Mouse (Mus musculus) MN1 (cell line): ENCODE results near the gene Skap1.
A peak's percentile ranks its signal among the peaks of the same experiment; 100 is the strongest.
"Not testable (repeated sequence)": the region's sequence is repeated elsewhere in the genome, so short reads cannot be mapped to it uniquely, and the experiment has no call there.

Experiments used
- DNase-seq: peaks from one replicate; pipeline ENCODE4 v3.0.0-alpha.2; 2016; ENCODE audit warnings: low spot score

Gene Skap1

GRCm38 (mm10) chr11:96755298-96755697 lies 290.9 kb downstream of the Skap1 start:
- DNase-seq: no peak

DNA sequence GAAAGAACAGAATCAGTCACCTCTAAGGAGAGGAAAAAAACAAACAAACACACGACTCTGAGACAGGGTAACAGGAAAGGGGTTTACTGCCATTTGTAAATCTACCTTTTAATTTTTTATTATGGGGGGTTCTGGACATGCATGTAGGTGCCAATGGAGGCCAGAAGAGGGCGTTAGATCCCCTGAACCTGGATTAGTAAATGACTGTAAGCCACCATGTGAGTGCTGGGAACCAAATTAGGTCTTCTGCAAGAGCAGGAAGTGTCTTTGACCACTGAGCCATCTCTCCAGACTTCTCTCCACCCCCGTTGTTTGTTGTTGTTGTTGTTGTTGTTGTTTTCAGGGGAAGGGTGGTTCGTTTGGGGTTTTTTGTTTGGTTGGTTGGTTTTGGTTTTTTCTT lies 293.0 kb downstream of the Skap1 start:
- DNase-seq: no peak

DNA sequence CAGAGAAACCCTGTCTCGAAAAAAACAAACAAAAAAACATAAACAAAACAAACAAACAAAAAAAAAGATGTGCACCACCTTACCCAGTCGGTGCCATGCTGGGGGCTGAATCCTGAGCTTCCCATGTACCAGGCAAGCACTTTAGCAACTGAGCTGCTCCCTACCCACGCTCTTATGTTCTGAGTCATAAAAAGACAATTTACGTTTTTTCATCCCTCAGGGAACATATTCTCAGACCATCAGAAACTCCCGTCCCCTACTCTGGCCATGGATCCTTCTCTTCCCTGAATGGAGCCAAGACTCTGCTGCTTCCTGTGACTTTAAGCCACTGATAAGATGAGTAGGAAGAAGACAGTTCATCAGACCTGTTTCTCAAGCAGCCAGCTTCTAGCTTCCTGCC lies 294.0 kb downstream of the Skap1 start:
- DNase-seq: no peak

- DNase-seq: peak; percentile 63
These were observed 295.6 kb downstream of the Skap1 start for GRCm38 (mm10) chr11:96760042-96760441.

- no peak for DNase-seq
These were observed 297.6 kb downstream of the Skap1 start for GRCm38 (mm10) chr11:96761984-96762383.

DNA sequence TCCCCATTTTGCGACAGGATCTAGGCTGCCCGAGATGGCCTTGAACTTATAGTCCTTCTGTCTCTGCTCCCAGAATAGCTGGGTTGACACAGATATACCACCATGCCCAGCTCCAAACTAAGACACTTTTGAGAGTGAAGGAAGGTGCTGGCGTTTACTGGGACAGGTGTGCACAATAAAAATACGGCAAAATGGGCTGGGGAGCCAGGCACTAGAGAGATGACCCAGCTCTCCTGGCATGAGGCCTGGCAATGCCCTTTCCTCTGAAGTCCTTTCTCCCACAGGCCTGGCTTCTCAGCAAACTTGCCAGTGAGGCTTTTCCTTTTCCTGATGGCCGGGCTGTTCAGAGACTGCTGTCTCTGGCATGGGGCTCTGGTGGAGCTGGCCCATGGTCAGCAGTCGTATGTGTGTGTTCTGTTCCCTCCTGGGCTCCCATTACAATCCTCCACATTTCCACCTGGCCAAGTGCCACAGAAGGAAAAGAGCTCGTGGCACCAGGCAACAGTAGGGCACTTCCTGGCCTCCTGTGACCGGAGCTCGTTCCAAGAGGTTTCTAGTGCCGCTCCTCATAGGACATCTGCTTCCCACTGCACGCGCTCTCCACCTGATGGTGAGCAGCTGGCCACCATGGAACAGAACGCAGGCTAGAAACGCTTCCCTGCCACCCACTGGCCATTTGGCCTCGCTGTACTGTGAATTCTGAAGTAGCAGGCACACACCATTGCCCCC lies 298.5 kb downstream of the Skap1 start:
- DNase-seq: no peak

- DNase-seq: no peak
These were observed 300.3 kb downstream of the Skap1 start for GRCm38 (mm10) chr11:96764511-96765350.

GRCm38 (mm10) chr11:96765645-96766044 lies 301.3 kb downstream of the Skap1 start:
- no peak for DNase-seq

DNA sequence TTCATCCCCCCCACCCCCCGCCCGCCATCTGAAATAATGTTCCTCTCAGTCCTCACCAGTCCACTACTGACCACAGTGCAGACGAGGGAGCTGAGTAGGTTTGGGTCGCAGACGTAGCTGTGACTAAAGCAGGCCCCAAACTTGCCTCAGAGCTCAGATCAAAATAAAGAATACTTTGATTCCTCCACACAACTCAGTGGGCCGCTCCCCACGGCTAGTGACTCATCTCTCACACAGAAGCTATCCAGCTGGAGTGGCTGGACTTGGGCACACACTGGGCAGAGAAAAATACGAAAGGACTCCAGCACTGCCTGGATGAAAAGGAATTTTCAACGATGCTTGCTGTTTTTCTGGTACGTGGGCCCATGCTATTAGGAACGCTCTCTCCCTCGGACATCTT lies 302.2 kb downstream of the Skap1 start:
- DNase-seq: no peak

DNA sequence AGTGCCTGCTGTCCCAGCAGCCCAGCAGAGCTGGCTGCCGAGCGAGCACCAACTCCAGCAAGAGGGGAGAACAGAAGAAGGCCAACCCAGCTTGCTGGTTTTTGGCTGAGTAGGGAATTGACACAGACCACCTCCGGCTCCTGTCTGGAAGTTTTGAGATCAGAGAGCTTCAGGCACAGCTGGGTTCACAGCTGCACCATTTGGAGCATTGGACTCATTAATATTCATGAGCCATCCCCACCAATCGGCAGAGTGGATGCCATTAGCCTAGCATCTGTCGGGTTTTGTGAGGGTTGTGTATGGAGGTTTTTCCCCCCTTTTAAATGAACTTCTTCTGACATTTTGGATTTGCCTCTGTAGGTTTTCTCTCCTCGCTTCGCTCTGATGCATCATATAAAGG lies 302.7 kb downstream of the Skap1 start:
- no peak for DNase-seq

DNA sequence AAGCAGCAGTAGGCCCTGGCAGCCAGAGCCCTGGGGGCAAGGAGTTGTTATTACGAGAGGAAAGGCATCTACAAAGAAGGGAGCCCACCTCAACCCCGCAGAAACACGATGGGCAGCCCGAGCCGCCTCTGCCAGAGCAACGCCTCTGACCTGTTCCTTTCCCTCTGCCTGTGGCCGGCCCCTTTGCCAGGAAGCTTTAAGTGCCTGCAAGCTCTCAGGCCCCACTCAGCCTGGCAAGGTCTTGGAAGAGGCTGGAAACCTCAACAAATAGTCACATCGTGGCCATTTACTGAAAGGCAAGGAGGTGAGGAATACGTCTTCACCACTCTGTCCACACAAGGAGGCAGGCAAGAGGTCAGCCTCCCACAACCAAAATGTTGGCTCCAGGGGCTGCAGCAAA lies 303.8 kb downstream of the Skap1 start:
- DNase-seq: no peak

- no peak for DNase-seq
These were observed 307.0 kb downstream of the Skap1 start for GRCm38 (mm10) chr11:96771274-96771975.

GRCm38 (mm10) chr11:96772413-96772812 lies 308.0 kb downstream of the Skap1 start:
- DNase-seq: no peak

DNA sequence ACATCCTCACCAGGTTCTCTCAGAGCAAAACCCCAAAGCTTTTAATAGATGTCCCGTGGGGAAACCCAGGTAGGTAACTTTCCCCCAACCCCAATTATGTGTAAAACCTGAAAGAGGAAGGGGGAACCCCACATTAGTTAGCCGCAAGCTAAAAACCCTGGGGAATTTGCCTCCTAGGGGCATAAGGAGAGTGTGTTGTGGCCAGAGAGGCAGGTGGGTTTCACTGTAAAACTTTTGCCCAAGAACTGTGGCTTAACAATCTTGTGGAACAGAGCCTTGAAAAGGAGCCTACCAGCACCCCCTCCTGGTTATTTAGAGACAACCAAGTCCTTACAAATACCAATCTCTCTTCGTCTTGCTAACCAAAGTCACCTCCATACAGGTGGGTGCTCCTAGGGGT lies 310.1 kb downstream of the Skap1 start:
- peak; percentile 12 for DNase-seq

DNA sequence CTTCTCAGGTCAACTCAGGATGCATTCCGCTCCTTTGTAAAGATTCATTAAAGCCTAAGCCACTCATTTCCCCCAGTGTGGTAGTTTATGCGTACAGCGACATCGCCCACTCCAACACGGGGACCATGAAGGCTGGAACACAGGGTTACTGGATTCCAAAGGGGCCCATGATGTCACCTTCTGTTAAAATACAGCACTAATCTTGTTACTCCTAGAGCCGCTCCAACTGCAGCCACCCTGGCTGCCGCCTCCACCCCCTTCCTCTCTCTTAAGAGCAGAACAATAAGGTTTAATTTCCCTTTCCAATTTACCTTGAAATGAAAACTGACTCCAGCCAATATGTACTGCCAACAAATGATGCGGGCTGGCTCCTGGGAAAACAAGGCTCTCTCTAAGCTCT lies 310.7 kb downstream of the Skap1 start:
- peak; percentile 46 for DNase-seq

- DNase-seq: peak; percentile 14
These were observed 311.3 kb downstream of the Skap1 start for GRCm38 (mm10) chr11:96775665-96776064.

DNA sequence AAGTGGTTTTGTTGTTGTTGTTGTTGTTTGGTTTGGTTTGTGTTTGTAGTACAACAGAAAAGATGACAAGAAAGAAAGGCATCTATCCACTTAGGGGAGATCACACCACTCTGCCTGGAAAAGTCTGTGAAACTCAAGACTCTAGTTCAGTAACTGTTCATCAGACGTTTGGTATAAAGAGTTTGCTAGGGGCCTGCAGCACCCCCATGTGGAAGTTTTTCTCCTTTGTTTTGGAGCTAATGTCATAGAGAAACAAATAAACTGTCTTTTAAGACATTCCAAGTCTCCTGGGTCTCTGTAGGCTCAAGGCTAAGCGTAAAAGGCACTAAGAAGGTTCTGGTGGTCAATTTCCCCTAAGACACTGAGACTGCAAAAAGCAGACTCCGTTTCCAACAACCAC lies 311.7 kb downstream of the Skap1 start:
- peak; percentile 35 for DNase-seq

DNA sequence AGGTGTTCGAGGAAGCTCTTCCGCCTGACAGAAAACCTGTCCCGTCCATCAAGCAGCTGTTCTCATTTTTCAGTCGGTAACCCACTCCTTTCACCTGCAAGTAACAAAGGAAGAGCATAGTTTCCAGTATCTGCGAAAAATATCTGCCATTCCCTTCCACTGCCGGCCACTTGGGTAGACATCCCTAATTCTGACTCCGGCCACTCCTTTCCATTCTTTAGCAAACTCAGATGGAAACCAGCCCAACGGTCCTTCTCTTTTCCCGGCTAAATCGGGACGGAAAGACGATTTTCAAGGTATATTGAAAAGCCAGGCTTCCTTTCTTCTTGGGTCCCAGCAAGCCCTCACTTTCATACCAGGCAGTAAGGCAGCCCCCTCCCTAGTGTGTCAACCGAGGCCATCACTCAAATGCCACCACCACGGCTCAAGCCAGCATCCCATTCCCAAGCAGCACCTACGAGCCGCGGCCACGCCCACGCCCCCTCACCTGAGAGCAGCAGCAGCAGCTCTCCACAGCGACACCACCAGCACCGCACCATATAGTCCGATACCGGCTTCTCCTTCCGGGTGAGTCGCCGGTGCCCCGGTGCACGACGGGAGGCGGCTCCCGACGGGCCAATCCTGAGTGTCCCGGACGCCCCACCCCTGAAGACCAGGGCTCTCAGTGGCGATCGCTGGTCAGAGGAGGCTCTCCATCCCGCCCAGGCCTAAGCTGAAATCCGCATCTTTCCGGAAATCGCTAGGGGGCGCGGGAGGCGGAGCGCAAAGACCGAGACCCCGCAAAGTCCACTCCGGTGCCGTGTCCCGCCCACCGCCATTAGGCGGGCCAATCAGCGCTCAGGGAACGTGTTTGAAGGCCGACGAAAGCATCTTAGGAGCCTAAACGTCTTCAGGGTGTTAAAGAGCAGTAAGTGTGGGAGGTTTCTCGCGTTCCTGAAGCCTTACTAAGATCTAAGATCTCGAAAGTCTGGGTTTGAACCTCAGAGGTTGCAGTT lies 312.9 kb downstream of the Skap1 start, which contains the start of gene Snx11:
Gene Snx11 (minus strand): TSS at position 592 of the 995 bp plus-strand sequence.
- DNase-seq: peak; percentile 98

DNA sequence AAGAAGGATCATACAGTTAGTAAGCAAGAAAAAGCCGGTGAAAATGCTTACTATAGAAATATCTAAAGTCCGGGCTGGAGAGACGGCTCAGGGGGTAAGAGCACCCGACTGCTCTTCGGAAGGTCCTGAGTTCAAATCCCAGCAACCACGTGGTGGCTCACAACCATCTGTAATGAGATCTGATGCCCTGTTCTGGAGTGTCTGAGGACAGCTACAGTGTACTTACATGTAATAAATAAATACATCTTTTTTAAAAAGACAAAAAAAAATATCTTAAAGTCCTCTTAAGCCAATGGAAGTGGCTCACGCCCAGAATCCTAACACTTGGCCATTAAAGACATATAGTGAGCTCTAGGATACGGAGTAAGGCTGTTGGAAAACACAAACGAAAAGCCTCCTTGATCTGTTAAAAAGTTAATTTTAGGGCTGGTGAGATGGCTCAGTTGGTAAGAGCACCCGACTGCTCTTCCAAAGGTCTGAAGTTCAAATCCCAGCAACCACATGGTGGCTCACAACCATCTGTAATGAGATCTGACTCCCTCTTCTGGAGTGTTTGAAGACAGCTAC lies 313.8 kb downstream of the Skap1 start:
- not testable (repeated sequence) for DNase-seq

DNA sequence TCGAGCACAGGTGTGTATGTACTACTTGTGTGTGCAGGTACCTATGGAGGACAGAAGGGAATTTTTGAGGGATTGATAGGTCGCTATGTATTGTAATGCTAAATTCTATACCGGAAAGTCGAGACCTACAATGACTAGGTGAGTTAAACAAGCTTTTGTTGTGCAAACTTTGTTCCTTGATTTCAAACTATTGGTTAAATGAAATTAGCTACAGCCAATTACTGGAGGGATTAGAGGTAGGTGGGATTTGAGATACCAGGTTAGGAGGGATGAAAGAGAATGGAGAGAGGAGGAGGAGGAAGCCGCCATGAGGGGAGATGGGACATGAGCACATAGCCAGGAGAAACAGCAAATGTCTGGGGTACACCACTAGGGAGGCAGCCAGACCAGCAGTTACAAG lies 315.9 kb downstream of the Skap1 start:
- no peak for DNase-seq

DNA sequence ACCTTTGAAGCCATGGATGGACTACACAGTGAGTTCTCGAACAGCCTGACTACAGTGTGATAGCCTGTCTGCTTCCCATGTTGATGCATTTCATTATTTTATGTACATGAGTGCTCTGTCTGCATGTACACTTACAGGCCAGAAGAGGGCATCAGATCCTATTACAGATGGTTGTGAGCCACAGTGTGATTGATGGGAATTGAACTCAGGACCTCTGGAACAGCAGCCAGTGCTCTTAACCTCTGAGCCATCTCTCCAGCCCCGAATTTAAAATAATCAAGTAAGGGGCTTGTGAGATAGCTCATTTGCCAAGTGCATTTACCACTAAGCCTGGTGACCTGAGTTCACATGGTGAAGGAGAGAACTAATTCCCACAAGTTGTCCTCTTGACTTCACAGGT lies 317.0 kb downstream of the Skap1 start:
- DNase-seq: no peak
